Mouse (Mus musculus) frontal cortex, postnatal 10 days (tissue): ENCODE data around the gene Csrnp2.
A peak's percentile ranks its signal among the peaks of the same experiment; 100 is the strongest.

Source experiments
- DNase-seq, 2 experiments: peaks; one replicate each; pipeline ENCODE4 v3.0.0; 2022; ENCODE audit warnings: low spot score in 2 of 2, mixed read lengths in 1 of 2

Csrnp2 gene

DNA sequence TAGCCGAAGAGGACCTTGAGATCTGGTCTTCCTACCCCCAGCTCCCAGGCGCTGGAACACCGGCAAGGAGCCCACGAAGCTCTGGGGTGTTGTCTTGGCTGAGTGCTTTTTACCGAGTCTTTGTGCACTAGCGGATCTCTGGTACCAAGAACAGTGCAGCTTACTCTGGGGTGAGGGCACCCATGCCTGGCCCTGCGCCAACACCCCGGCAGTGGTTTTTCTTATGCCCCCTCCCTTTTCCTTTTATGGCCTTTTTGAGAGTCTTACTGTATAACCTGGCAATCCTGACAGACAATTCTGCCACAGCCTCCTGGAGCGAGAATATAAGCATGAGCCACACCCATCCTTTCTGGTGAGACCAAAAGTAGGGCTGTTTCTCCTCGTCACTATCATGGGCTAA, 16.9 kb downstream of the Csrnp2 start:
- DNase-seq = no peak

DNA sequence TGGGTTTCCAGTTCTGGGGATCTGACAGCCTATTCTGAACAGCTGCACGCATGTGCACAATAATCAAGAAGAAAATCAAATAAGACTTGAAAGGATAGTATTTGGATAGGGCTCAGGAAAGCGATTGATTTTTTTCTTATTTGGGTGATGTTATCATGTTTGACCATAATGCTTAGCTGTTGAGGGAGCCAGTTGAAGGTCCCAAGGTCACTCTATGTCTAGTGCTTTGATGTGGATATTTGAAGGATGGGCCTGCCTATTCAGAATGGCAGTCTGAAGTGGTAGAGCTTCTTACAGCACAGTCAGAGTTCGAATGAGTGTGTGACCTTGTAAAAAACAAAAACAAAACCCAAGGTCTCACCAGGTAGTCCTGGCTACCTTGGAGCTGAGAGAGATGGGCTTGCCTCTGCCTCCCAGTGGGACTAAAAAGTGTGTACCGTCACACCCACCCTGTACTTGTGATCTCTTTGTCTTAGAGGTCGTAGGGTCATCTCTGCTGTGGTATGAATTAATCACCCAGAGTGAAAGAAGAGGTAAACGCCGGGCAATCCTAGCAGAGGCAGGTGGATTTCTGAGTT, 21.3 kb downstream of the Csrnp2 start:
- DNase-seq = no peak

- DNase-seq = no peak
These were observed 25.3 kb downstream of the Csrnp2 start for GRCm38 (mm10) chr15:100470037-100470436.

- DNase-seq = no peak
These were observed 26.1 kb downstream of the Csrnp2 start for GRCm38 (mm10) chr15:100469189-100469545.

- peak; percentile 85 to 89 for DNase-seq
These were observed 26.7 kb downstream of the Csrnp2 start, which contains the start of gene Letmd1 for GRCm38 (mm10) chr15:100468295-100469188. Letmd1 (plus strand) TSS chr15:100469023.

- DNase-seq = no peak
These were observed 27.6 kb downstream of the Csrnp2 start for GRCm38 (mm10) chr15:100467738-100468137.

DNA sequence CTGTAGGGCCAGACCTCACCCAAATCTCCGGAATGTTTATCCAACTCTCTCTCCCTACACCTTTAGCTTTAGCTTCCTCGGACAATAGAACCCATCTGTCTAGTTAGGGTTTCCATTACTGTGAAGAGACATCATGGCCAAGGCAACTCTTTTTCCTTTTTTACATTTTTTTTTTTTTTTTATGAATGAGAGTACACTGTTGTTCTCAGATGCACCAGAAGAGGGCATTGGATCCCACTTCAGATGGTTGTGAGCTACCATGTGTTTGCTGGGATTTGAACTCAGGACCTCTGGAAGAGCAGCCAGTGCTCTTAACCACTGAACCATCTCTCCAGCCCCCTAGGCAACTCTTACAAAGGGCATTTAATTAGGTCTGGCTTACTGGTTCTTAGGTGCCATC, 29.9 kb downstream of the Csrnp2 start:
- no peak for DNase-seq

DNA sequence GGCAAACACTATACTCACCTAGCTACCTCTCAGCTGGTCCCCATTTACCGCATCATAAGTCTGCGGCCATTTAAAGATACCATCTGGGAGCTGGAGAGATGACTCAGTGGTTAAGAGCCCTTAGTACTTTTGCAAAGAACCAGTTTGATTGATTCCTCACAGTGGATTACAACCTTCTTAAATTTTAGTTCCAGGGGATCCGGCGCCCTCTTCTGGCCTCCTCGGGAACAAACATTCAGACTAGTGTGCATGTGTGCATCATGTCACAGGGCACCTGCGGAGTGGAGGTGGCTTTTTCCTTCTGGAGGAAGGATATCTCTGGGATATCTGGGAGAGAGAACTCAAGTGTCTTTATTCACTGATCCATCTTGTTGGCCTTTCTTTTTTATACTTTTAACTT, 31.6 kb downstream of the Csrnp2 start:
- DNase-seq = peak in 1 of 2 experiments; percentile 60

DNA sequence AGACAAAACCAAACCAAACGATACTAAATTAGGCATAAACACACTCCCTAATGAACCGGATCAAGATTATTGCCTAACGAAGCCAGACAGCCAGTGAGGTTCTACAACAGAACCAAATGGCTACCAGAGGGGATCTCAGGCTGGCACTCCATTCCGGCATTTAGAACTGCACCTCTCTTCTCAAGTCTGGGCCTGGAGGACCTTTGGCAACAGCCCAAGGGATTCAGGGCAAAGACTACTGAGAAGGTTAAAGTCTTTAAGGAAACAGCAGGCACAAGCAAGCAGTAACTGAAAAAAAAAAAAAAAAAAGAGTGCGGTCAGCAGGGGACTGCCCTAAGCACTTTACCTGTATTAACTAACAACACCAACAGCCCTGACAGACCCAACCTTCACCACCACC, 33.2 kb downstream of the Csrnp2 start:
- DNase-seq = no peak

DNA sequence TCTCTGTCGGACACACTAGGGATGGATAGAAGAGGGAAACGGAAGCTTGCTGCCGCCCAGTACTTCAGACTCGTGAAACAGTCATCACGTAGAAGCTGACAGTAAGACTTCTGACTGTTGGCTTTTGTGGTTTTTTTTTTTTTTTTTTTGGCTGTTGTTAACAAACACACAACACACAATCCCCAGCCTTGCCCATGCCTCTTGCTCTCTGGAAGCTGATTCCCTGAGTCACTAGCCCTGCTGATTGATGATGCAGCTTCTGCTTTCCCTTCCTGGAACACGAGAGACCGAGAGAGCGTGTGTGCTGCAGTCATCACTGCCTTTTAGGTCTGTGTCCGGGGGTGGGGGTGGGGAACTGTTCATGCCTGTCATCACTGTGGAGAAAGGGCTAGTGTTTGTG, 33.6 kb downstream of the Csrnp2 start:
- no peak for DNase-seq

DNA sequence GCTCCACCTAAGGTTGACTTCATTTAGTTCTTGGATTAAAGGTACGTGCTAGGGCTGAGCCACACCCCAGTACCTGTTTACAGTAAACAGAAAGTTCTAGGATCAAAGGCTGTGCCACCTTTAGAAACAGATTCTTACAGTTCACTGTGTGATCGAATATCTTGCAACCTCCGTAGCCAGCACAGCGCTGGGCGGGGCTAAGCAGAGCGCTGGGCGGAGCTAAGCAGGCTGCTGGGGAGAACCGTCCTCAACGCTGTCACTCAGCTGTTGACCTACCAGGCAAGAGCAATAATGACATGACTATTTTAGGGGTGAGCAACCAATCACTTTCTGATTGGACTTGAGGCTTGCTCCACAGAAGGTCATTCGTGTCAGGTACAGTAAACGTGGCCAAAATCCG, 34.3 kb downstream of the Csrnp2 start:
- DNase-seq = no peak

GRCm38 (mm10) chr15:100458055-100458454, 37.2 kb downstream of the Csrnp2 start:
- no peak for DNase-seq

DNA sequence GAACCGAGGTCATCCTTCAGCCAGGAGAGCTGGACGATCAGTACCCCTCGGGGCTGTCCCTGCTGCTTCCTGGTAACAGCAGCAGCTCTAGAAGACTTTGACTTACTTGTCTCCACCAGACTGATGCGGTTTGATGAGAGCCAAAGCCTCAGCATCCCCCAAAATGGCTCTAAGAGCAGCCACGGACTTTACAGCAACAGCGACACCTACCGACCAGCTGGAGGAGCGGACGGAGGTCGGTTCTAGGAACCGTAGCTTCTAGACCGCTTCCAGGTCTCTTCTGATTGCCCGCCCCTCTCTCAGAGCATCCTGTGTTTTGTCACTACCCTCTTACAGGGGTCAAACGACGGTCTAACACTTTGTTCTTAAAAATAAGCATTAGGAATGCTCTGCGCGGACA, 37.9 kb downstream of the Csrnp2 start:
- peak in 1 of 2 experiments; percentile 55 for DNase-seq

GRCm38 (mm10) chr15:100456356-100456991, 38.8 kb downstream of the Csrnp2 start:
- DNase-seq = no peak

DNA sequence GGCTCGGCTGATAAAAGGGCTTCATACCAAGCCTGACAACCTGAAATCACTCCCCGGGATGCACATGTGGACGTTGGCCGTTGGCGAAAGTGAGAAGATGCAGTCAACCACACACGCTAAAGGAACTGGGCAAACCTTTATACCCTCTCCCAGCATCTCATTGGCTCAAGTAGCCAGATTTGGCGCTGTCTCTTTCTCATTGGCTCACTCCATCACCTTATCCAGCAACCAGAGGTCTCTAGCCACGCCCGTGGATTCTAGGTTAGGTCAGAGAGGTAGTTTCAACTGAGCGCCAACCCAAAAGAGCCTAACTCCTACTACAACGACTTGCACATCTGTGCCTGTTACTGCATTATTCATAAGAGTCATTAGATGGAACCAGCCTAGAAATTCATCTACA, 42.8 kb downstream of the Csrnp2 start:
- DNase-seq = no peak

- peak in 1 of 2 experiments; percentile 36 for DNase-seq
These were observed 44.0 kb downstream of the Csrnp2 start for GRCm38 (mm10) chr15:100451245-100451644.

- DNase-seq = no peak
These were observed 45.8 kb downstream of the Csrnp2 start for GRCm38 (mm10) chr15:100449495-100449894.

- DNase-seq = no peak
These were observed 46.7 kb downstream of the Csrnp2 start for GRCm38 (mm10) chr15:100448572-100448971.

- no peak for DNase-seq
These were observed 48.4 kb downstream of the Csrnp2 start for GRCm38 (mm10) chr15:100446887-100447286.

- peak; percentile 85 for DNase-seq
These were observed 52.0 kb downstream of the Csrnp2 start for GRCm38 (mm10) chr15:100443126-100443922.

GRCm38 (mm10) chr15:100436518-100436917, 58.8 kb downstream of the Csrnp2 start:
- no peak for DNase-seq

- DNase-seq = no peak
These were observed 59.2 kb downstream of the Csrnp2 start for GRCm38 (mm10) chr15:100436112-100436511.
